Mouse (Mus musculus): Measurements from ENCODE around the gene Lexm. TPM values are rescaled to one million over a fixed set of nuclear protein-coding genes. Genes with fewer than 3 reads are reported as not detected.

Gene Lexm
- total RNA-seq, 2 experiments from 2014 or later, result 0.30 TPM; not detected in 1

DNA sequence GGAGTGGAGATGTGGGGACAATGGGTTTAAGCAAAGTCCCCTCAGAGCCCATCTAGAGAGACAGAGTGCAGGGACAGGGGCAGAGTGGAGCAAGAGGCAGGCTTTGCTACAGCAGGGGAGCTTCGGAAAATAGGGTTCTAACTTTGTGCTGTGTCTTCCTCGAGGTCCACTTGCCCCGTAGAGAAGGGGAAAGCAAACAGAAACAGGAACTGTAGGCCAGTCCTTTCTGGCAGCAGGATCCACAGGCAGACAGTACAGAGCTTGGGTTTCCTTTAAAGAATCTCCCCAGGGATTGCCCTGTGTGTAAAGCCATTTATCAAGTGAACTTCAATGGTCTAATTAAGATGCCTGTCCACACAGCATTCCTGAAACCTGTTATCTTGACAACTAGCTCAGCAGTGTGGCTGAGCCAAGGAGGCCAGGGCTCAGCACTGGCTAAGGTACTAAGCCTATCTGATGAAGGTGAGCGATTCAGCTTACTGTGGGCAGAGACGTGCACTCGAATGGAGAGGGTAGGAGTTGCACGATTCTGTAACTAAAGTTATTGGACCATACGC, 71.1 kb downstream of the Lexm start:
- DNase-seq (ENCODE audit: low spot score in 2 of 2), result no peak

DNA sequence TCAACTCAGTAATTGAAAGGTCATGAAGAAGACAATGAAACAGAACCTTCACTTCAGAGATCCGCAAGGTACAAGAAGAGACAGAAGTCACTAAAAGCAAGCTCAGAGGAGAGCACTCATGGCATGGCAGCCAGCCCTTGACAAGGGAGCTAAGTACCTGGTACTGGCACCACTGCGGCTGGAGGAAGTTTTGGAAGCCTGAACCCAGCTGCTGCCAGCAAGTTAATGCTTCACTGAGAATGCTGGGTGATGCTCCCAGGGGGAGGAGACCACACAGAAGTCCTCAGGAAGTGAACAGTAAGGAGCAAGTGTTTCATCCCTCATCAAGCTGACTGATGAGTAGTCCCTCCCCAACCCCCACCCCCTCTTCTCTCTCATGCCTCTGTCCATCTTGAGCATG, 74.8 kb downstream of the Lexm start:
- no peak for DNase-seq (ENCODE audit: low spot score in 2 of 2)

DNA sequence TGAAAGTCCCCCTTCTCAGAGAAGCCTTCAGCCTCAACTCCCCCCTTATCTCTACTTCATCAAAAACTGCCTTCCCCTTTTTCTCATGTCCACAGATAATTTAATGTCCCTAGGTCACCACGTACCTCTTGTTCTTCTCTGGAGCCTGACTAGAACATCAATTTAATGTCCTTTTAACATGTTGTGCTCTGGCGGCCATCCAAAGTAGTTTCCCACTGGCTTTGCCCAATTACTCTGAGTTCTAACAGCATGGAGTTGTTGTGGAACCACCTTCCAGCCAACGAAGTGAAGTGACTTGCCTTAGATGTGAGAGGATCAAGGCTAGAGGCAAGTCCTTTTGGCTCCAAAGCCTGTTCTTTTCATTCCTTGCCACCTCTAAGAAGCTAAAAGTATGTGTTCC, 75.5 kb downstream of the Lexm start:
- no peak for DNase-seq (ENCODE audit: low spot score in 2 of 2)

Other genes starting within 250 kb of the Lexm start
- gene Pcsk9, start 152.9 kb downstream of the Lexm start, total RNA-seq (2021), result 1 to 10 TPM; 1.2 to 1.3 TPM
- not detected for gene Bsnd, start 125.0 kb downstream of the Lexm start, total RNA-seq (2021)
- gene Dhcr24, start 56.2 kb downstream of the Lexm start, total RNA-seq (2021), result 10 to 100 TPM; 94.3 to 97.7 TPM
- gene Ttc22, start 5.2 kb upstream of the Lexm start, total RNA-seq (2021), result 1 to 10 TPM in 1 of 2 experiments, under 1 TPM in 1; 0.87 to 1.9 TPM
- gene Pars2, start 33.8 kb upstream of the Lexm start, total RNA-seq (2021), result 1 to 10 TPM; 8.3 to 8.6 TPM
- 10 to 100 TPM; 44.5 to 52.2 TPM for gene Ttc4, start 61.7 kb upstream of the Lexm start, total RNA-seq (2021)
- 1 to 10 TPM; 1.9 to 3.5 TPM for gene Mroh7, start 113.7 kb upstream of the Lexm start, total RNA-seq (2021)
- not detected for gene Fam151a, start 116.6 kb upstream of the Lexm start, total RNA-seq (2021)
- gene Acot11, start 187.8 kb upstream of the Lexm start, total RNA-seq (2021), result 10 to 100 TPM; 19.4 to 21.1 TPM

Data from layer of hippocampus, postnatal 10 days (tissue).